Mouse (Mus musculus): ENCODE data around the gene Ndufaf3. TPM values are rescaled to one million over a fixed set of nuclear protein-coding genes. Genes with fewer than 3 reads are reported as not detected.

The Ndufaf3 gene
- polyA plus RNA-seq, 1 experiment from 2014 or later, result 76.7 TPM

DNA sequence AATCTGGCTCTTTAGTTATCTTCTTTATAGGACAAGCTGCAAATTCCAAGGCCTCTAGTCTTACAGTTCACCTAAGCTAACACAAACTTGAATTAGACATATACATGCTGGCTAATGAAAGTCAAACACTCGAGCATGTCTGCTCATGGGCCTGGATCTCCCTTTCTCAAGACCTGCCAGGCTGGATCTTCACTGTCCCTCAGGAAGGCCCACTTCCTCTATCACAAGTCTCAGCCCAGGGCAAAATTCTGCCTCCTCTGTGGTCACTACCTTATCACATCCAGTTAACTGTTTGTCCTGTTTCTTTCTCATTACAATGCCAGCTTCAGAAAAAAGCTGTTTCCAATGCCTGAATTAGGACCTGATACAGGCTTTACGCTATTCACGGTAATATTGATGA lies 27.1 kb upstream of the Ndufaf3 start:
- no peak for ATAC-seq (ENCODE audit: low FRiP score, low TSS enrichment)
- H3K4me2 ChIP-seq (ENCODE audit: low read length), result no peak overlapping the region
- H3K27me3 ChIP-seq (ENCODE audit: control insufficient read depth, insufficient read depth, low read length), result no peaks in the 10 kb centered on the region
- no peak overlapping the region for H3K27ac ChIP-seq (replicated peaks; ENCODE audit: low read depth, low read length)
- no peak overlapping the region for H3K4me3 ChIP-seq (replicated peaks; ENCODE audit: low read depth, low read length)
- H3K9me3 ChIP-seq (ENCODE audit: control insufficient read depth, low read length), result no peaks in the 10 kb centered on the region
- peaks cover 15% of the 10 kb centered on the region for H3K4me1 ChIP-seq (ENCODE audit: control insufficient read depth, insufficient read depth, low read length)
- no peak for DNase-seq
- whole genome bisulfite sequencing, result 90% methylated on average over 3 of the region's 3 CpGs
- no peak overlapping the region for H3K9ac ChIP-seq (replicated peaks; ENCODE audit: low read length)
- no peaks in the 10 kb centered on the region for H3K36me3 ChIP-seq (ENCODE audit: control insufficient read depth, insufficient read depth, low read length)

DNA sequence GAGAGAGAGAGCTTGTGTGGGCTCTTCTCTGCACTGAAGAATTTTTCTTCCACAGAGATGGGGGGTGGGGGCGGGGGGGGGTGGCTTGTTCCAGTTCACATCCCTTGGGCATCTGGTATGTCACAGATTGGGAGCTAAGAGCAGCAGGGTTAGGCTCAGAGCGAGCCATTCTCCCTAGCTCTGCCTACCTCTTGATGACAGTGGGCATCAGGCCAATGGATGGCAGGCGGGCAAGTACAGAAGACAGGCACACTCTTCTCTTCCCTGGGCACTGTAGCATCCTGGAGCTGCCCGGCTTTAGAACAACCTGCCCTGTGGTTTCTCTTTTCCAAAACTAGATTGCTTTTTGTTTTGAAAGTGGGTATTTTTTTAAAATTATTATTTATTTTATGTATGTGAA lies 24.2 kb upstream of the Ndufaf3 start:
- Histone ChIP-seq H3K9ac (replicated peaks; ENCODE audit: low read length) (no peak overlapping the region), H3K36me3 (ENCODE audit: control insufficient read depth, insufficient read depth, low read length) (no peaks in the 10 kb centered on the region), H3K27me3 (ENCODE audit: control insufficient read depth, insufficient read depth, low read length) (no peaks in the 10 kb centered on the region), H3K4me1 (ENCODE audit: control insufficient read depth, insufficient read depth, low read length) (peaks cover 37% of the 10 kb centered on the region), H3K27ac (replicated peaks; ENCODE audit: low read depth, low read length) (no peak overlapping the region), H3K9me3 (ENCODE audit: control insufficient read depth, low read length) (no peaks in the 10 kb centered on the region), H3K4me2 (ENCODE audit: low read length) (no peak overlapping the region), H3K4me3 (replicated peaks; ENCODE audit: low read depth, low read length) (no peak overlapping the region)
- ATAC-seq (ENCODE audit: low FRiP score, low TSS enrichment), result no peak
- WGBS, result 85% methylated on average over 4 of the region's 4 CpGs
- DNase-seq, result no peak

DNA sequence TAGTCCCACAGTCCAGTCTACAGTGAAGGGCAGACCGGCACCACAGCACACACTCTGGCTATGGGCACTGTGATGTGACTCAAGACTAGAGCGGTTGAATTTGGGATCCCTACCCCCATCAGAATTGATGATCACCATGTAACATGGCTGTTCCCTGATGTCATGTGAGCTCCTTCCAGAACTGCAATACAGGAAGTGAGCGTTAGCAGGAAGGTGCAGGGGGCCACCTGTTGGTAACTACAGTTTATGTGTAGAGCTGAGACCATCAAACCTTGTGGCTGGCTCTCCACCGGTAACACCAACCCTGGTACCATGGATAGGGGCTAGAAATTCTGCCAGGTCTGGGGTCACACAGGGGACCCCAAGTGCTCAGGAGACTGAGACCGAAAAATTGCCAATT lies 22.0 kb upstream of the Ndufaf3 start:
- Histone ChIP-seq H3K4me1 (ENCODE audit: control insufficient read depth, insufficient read depth, low read length) (peaks cover 37% of the 10 kb centered on the region), H3K36me3 (ENCODE audit: control insufficient read depth, insufficient read depth, low read length) (no peaks in the 10 kb centered on the region), H3K27me3 (ENCODE audit: control insufficient read depth, insufficient read depth, low read length) (no peaks in the 10 kb centered on the region), H3K4me2 (ENCODE audit: low read length) (no peak overlapping the region), H3K9ac (replicated peaks; ENCODE audit: low read length) (no peak overlapping the region), H3K27ac (replicated peaks; ENCODE audit: low read depth, low read length) (peak overlapping the region; percentile 97), H3K4me3 (replicated peaks; ENCODE audit: low read depth, low read length) (no peak overlapping the region), H3K9me3 (ENCODE audit: control insufficient read depth, low read length) (no peaks in the 10 kb centered on the region)
- ATAC-seq (ENCODE audit: low FRiP score, low TSS enrichment), result no peak
- 70% methylated on average over 5 of the region's 5 CpGs for WGBS
- peak; percentile 72 for DNase-seq

DNA sequence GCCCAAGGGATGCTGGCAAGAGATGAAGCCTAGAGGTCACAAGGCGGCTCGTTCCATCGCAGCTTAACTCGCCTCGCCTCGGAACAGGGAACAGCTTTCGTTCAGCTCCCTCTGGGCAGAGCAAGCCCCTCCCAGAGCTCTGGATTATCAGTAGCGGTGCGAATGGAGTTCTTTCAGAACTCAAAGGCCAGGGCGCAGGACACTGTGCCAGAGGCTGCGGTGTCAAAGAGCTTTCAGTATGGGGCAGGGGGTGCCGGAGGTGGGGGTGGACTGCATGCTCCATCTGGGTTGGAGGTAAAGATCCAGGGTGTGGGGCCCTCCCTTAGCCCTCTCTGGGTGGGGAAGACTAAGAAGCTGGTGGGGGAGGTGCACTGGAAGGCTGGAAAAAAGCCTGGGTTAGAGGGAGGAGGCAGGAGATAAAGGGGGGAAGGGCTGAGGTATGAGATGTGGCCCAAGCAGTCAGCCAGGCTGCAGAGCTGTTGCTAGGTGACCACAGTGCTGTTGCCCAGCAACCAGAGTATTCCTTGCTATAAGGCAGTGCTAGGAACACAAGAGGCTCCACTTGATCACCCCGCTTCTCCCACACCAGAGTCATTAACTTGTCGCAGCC lies 20.4 kb upstream of the Ndufaf3 start:
- ATAC-seq (ENCODE audit: low FRiP score, low TSS enrichment) (peak; percentile 95), DNase-seq (peak; percentile 96)
- Histone ChIP-seq H3K9me3 (ENCODE audit: control insufficient read depth, low read length) (no peaks in the 10 kb centered on the region), H3K36me3 (ENCODE audit: control insufficient read depth, insufficient read depth, low read length) (peaks cover 4% of the 10 kb centered on the region), H3K4me3 (replicated peaks; ENCODE audit: low read depth, low read length) (peak overlapping the region; percentile 6), H3K4me1 (ENCODE audit: control insufficient read depth, insufficient read depth, low read length) (peaks cover 37% of the 10 kb centered on the region), H3K4me2 (ENCODE audit: low read length) (peak overlapping the region; percentile 50), H3K27ac (replicated peaks; ENCODE audit: low read depth, low read length) (peak overlapping the region; percentile 97), H3K9ac (replicated peaks; ENCODE audit: low read length) (peak overlapping the region; percentile 37; the same call in 1 of the 2 replicates), H3K27me3 (ENCODE audit: control insufficient read depth, insufficient read depth, low read length) (no peaks in the 10 kb centered on the region)
- 2% methylated on average over 14 of the region's 14 CpGs for WGBS

DNA sequence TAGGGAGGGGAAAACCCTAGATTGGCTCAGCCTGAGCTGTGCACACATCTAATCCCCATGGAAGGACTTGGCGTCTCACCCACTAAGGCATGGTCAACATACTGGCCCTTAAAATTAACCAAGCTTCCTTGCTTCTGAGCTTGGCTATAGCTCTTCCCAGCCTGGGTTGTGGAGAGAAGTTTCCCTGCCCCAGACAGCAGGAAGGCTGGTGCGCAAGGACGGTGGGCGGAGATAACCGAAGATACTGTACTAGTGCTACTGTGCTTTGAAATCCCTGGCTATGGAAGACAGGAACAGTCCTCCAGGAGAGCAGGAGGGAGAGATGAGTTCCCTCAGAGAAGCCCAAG lies 12.1 kb upstream of the Ndufaf3 start:
- peak overlapping the region; percentile 77 for H3K4me3 ChIP-seq (replicated peaks; ENCODE audit: low read depth, low read length)
- 66% methylated on average over 5 of the region's 5 CpGs for WGBS
- no peak for ATAC-seq (ENCODE audit: low FRiP score, low TSS enrichment)
- H3K27me3 ChIP-seq (ENCODE audit: control insufficient read depth, insufficient read depth, low read length), result no peaks in the 10 kb centered on the region
- DNase-seq, result no peak
- no peaks in the 10 kb centered on the region for H3K9me3 ChIP-seq (ENCODE audit: control insufficient read depth, low read length)
- H3K4me2 ChIP-seq (ENCODE audit: low read length), result peak overlapping the region; percentile 91
- H3K9ac ChIP-seq (replicated peaks; ENCODE audit: low read length), result peak overlapping the region; percentile 94
- H3K36me3 ChIP-seq (ENCODE audit: control insufficient read depth, insufficient read depth, low read length), result peaks cover 39% of the 10 kb centered on the region
- H3K27ac ChIP-seq (replicated peaks; ENCODE audit: low read depth, low read length), result peak overlapping the region; percentile 98
- peaks cover 46% of the 10 kb centered on the region for H3K4me1 ChIP-seq (ENCODE audit: control insufficient read depth, insufficient read depth, low read length)

DNA sequence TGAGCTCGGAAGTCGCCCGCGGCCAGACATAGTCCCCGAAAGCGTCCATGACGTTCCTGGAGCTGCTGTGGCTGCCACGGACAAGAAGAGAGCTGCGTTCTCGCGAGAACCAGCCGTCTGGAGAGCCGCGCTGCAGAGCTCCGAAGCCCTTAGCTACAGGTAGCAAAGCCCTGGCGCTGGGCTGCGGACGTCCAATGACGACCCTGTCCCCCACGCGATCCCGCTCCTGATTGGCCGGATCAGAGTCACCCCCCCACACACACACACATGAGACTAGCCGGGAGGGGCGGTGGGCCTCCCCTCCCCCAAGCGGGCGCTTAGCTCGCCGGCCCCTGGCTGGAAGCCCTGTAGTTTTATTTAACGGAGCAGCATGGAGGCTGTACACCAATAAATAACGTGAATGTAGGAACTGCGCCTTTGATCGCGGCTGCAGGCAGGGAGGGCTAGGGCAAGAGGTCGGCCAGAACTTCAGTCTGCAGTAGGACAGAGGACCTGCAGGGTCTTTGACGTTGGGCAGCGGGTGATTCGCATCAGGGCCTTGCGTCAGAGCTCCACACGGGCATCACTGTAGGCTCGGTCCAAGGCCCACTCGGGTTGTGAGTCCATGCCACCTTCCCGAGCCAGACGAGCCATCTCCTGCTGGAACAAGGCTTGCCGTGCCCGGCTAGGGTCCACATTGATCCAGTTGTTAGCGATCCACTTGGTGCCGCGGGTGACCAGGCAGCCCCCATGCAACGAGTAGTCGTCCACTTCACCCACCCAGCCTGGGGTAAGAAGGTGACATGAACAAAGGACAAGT lies 11.5 kb upstream of the Ndufaf3 start, which contains the start of gene Wdr6:
Gene Wdr6 (minus strand): TSS at position 195 of the 799 bp plus-strand sequence.
- Histone ChIP-seq H3K4me3 (replicated peaks; ENCODE audit: low read depth, low read length) (peak within 1 kb of the TSS; percentile 77), H3K27me3 (ENCODE audit: control insufficient read depth, insufficient read depth, low read length) (no peaks in the 10 kb centered on the region), H3K9me3 (ENCODE audit: control insufficient read depth, low read length) (no peaks in the 10 kb centered on the region), H3K4me2 (ENCODE audit: low read length) (peak within 1 kb of the TSS; percentile 91), H3K9ac (replicated peaks; ENCODE audit: low read length) (peak within 1 kb of the TSS; percentile 94), H3K4me1 (ENCODE audit: control insufficient read depth, insufficient read depth, low read length) (peaks cover 51% of the 10 kb centered on the region), H3K36me3 (ENCODE audit: control insufficient read depth, insufficient read depth, low read length) (peaks cover 44% of the 10 kb centered on the region), H3K27ac (replicated peaks; ENCODE audit: low read depth, low read length) (peak within 1 kb of the TSS; percentile 98)
- peak; percentile 97 for ATAC-seq (ENCODE audit: low FRiP score, low TSS enrichment)
- DNase-seq, result peak; percentile 98
- WGBS, result 4% methylated on average over 51 of the region's 51 CpGs

DNA sequence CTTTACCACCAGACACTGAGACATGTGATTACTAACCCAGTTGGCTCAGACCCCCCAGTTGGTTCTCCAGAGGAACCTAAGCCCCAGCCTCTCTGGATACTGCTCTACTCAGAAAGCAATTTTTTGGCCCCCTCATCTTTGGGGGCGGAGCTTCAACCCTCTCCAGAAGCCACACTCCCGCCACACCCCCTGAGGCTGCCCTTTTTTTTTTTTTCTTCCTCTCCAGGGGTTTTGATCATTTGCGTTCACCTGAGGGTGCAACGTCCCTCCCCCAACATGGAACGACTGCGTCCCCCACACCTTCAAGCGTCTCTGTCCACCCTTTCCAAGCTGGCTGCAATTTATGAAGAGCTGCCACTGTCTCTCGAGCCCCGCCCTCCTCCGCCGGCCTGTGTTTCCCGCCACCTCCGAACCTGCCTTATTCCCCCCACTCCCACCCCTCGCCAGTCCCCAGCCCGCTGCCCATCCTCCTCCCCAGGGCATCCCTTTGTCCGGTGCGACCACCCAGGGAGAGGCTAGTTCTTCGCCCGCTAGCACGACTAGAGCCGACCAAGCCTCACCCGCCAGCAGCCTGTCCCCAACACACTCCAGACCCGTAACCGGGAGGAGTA lies 10.8 kb upstream of the Ndufaf3 start:
- H3K9ac ChIP-seq (replicated peaks; ENCODE audit: low read length), result peak overlapping the region; percentile 94
- H3K36me3 ChIP-seq (ENCODE audit: control insufficient read depth, insufficient read depth, low read length), result peaks cover 51% of the 10 kb centered on the region
- peak overlapping the region; percentile 98 for H3K27ac ChIP-seq (replicated peaks; ENCODE audit: low read depth, low read length)
- H3K4me1 ChIP-seq (ENCODE audit: control insufficient read depth, insufficient read depth, low read length), result peaks cover 51% of the 10 kb centered on the region
- no peaks in the 10 kb centered on the region for H3K27me3 ChIP-seq (ENCODE audit: control insufficient read depth, insufficient read depth, low read length)
- ATAC-seq (ENCODE audit: low FRiP score, low TSS enrichment) (no peak; the same call in 1 of the 2 replicates), DNase-seq (peak; percentile 64)
- H3K4me3 ChIP-seq (replicated peaks; ENCODE audit: low read depth, low read length), result peak overlapping the region; percentile 77
- no peaks in the 10 kb centered on the region for H3K9me3 ChIP-seq (ENCODE audit: control insufficient read depth, low read length)
- under 1% methylated on average over 24 of the region's 24 CpGs for WGBS
- peak overlapping the region; percentile 91 for H3K4me2 ChIP-seq (ENCODE audit: low read length)

DNA sequence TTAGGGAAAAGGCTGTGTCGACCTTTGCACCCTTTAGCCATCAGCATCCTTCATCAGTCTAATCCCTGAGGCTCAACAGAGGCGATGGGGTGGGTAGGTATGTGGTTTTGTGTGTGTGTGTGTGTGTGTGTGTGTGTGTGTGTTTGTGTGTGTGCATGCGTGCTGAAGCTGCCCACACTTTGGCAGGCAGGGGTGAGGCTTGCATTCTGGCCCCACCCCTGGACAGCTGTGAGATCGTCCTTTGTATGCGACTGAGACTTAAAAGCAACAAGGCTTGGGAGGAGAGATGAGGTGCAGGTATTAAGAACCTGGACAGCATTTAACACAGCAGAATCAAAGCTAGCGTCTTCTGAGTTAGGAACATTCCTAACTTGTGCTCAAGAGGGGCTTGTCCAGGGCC lies 9.8 kb upstream of the Ndufaf3 start:
- ATAC-seq (ENCODE audit: low FRiP score, low TSS enrichment), result no peak
- H3K4me1 ChIP-seq (ENCODE audit: control insufficient read depth, insufficient read depth, low read length), result peaks cover 51% of the 10 kb centered on the region
- 0 out of 2 replicates have a peak overlapping the region, but pooled peaks have one; percentile 98 for H3K27ac ChIP-seq (replicated peaks; ENCODE audit: low read depth, low read length)
- DNase-seq, result no peak
- peak overlapping the region; percentile 94 for H3K9ac ChIP-seq (replicated peaks; ENCODE audit: low read length)
- H3K9me3 ChIP-seq (ENCODE audit: control insufficient read depth, low read length), result no peaks in the 10 kb centered on the region
- H3K36me3 ChIP-seq (ENCODE audit: control insufficient read depth, insufficient read depth, low read length), result peaks cover 51% of the 10 kb centered on the region
- peak overlapping the region; percentile 77 for H3K4me3 ChIP-seq (replicated peaks; ENCODE audit: low read depth, low read length)
- 42% methylated on average over 6 of the region's 6 CpGs for WGBS
- H3K4me2 ChIP-seq (ENCODE audit: low read length), result peak overlapping the region; percentile 91
- H3K27me3 ChIP-seq (ENCODE audit: control insufficient read depth, insufficient read depth, low read length), result no peaks in the 10 kb centered on the region
